Mouse (Mus musculus) kidney, postnatal 14 days (tissue): ENCODE measurements at regions not wholly inside any gene's neighbourhood (a gene's known extent, or its start where the extent isn't known, plus 50 kb on each side); places are given as distances from the start of the nearest gene placed in this dataset.
"Not testable (repeated sequence)": the region's sequence is repeated elsewhere in the genome, so short reads cannot be mapped to it uniquely, and the experiment has no call there.

ENCODE experiments used
- DNase-seq: peaks from one replicate; pipeline ENCODE4 v3.0.0; 2022; ENCODE audit warnings: mixed read lengths

DNA sequence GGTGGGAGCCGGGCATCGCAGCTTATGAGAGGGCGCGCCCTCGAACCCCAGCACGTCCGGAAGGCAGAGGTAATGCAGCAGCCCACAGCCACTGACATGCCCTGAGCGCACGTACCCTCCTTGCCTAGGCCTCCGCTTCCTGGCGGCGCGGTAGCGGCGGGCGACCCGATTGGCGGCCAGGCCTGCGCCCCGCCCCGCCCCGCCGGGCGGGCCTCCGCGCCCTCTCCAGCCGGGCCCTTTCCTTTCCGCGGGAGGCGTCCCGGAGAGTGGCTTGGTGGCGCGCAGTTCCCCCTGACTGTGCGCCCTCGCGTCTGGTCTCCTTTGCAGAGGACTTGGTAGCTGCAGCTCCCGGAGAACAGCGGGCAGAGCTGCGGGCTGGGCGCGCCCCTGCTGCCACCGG, 461.1 kb downstream of the Gm21863 start:
- peak; percentile 0 for DNase-seq

DNA sequence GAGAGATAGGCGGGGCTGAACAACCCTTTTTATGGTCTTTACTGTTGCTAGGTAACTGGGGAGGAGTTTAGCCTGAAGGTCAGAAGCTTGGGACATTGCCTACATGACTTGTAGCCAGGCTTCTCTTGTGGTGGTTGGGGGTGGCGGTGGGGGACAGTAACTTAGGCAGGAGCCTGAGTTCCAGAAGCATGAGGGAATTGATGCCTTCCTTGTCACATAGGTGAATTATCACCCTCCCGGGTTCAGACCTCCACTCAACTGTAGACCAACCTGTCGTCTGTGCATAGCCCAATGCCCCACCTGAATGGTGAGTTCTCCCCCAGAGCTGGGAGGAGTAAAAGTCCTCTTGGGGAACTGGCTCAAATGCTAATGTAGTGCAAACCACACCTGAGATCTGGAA, 472.1 kb downstream of the Gm21863 start:
- not testable (repeated sequence) for DNase-seq

GRCm38 (mm10) chr12:20464585-20464984, 510.3 kb downstream of the Gm21863 start:
- peak; percentile 1 for DNase-seq
